Mouse (Mus musculus): ENCODE results near the gene Itpa.

Itpa gene

DNA sequence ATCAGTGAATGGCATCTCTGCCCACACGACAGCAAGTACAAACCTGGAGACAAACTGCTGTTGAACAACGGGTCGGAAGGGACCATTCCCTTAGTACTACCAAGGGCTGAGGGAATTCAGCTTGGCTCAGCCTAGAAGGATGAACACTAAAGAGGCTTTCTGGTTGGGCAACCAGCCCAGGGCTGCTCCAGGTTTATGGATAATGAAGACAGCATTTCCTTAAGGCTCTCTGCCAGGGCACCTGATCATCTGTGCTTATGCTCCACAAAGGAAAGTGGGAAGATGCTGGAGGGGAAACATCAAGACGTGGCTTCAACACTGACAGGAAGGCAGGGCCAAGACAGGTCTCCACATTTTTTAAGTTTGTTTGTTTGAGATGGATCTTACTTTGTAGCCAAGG is 57.0 kb downstream of the Itpa start:
- in situ Hi-C loops (cut with MboI, MseI) = no loop called here

DNA sequence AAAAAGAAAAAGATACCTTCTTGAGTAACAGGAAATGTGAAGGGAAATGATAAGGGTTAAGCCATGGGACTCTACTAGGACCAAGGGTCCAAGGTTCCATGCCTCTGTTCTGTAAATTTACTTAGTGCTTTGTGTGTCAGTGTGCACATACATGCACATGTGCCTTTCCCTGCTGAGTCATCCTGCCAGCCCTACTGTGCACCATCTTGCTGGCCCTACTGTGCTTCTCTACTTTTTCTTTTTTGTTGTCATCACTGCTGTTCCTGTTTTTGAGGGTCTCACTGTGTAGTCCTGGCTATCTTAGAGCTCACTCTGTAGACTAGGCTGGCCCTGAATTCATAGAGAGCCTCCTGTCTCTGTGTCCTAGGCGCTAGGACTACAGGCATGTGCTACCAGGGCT is 60.3 kb downstream of the Itpa start:
- in situ Hi-C loops (cut with MboI, MseI) = no loop called here

DNA sequence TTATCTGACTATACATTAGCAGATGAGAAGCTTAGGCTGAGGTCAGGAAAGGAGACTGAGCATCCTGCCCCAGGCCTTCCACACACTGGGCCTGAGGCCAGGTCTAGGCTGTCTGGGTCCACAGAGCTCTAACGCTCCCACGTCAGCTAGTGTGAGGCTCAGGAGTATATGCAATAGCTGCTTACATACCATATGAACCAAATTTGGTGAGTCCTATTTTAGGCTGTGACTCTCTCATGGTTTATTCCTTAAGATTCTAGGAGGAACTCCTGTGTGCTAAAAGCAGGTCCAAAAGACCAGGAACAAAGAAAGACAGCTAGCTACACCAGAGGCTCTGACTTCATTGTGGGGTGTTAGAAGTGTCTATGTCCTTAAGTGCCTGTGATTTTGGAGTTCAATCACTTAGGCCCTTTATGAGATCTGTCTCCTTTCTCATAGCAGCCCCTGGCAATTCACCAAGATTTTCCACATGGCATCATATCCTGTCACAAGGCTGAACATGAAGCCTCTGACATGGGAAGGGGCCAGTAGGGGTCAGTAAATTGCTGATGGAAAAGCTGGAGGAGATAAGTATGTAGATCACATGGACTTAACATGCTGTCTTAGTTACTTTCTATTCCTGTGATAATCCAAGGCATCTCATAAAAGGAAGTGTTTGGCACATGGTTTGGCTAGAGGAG is 61.6 kb downstream of the Itpa start:
- in situ Hi-C loops (cut with MboI, MseI) = no loop called here

DNA sequence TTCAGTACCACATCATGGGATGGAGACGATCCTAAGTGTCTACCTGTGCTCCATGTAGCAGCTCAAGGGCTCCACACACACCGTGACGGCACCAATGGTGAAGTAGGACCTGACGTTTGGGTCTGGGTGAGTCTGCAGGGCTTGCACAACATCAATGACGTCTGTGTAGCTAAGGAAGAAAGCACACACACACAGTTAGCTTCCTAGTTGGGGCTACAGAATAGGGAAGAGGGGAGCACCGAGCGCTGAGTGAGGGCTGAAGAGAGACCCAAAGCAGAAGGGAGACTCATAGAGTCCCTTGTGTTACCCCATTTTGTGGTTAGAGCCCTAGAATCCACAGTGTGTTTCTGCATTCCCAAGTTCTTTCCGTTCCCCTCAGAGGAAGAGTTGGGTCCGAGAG is 63.3 kb downstream of the Itpa start:
- in situ Hi-C loops (cut with MboI, MseI) = loop anchor here (5.0 kb wide), 1 partner anchor 377 kb away; no protein-coding TSS in a partner anchor

Measured in T-helper 1 cell (primary cell).